Mouse (Mus musculus) hindbrain, embryonic 16.5 days (tissue): Measurements from ENCODE around the gene Ttll5. TPM values are rescaled to one million over a fixed set of nuclear protein-coding genes. Genes with fewer than 3 reads are reported as not detected.

Experiments used
- ATAC-seq: fragments of 200-750 bp; cut with Nextera tagmentation; 2 replicates; pipeline ENCODE4 v1.8.0; 2017; ENCODE audit warnings: moderate TSS enrichment, moderate library complexity
- H3K27ac ChIP-seq: fragments of 300-500 bp; sonication (generic); 2 replicates; pipeline ENCODE4 v1.5.1; 2014; ENCODE audit warnings: low read depth, mild to moderate bottlenecking, control low read depth, low read length, moderate library complexity
- H3K27me3 ChIP-seq: fragments of 300-500 bp; sonication (generic); replicated peaks from 2 replicates; pipeline ENCODE4 v1.6.1; 2014; ENCODE audit warnings: low read length; ENCODE audit not compliant: control insufficient read depth, insufficient read depth
- H3K36me3 ChIP-seq: fragments of 300-500 bp; sonication (generic); 2 replicates; pipeline ENCODE4 v1.6.1; 2014; ENCODE audit warnings: mild to moderate bottlenecking, low read length, moderate library complexity, mixed read lengths; ENCODE audit not compliant: control insufficient read depth, insufficient read depth
- H3K4me1 ChIP-seq: fragments of 300-500 bp; sonication (generic); 2 replicates; pipeline ENCODE4 v1.6.1; 2014; ENCODE audit warnings: low read depth, low read length; ENCODE audit not compliant: control insufficient read depth, insufficient read depth
- H3K4me2 ChIP-seq: fragments of 300-500 bp; sonication (generic); 2 replicates; pipeline ENCODE4 v1.6.1; 2014; ENCODE audit warnings: mild to moderate bottlenecking, low read length, control low read depth, moderate library complexity
- H3K4me3 ChIP-seq: fragments of 300-500 bp; sonication (generic); 2 replicates; pipeline ENCODE4 v1.5.1; 2014; ENCODE audit warnings: mild to moderate bottlenecking, low read length, control low read depth, moderate library complexity
- H3K9ac ChIP-seq: fragments of 300-500 bp; sonication (generic); 2 replicates; pipeline ENCODE4 v1.6.1; 2014; ENCODE audit warnings: low read depth, mild to moderate bottlenecking, control low read depth, low read length, moderate library complexity
- H3K9me3 ChIP-seq: fragments of 300-500 bp; sonication (generic); 2 replicates; pipeline ENCODE4 v1.6.1; 2014; ENCODE audit warnings: mild to moderate bottlenecking, low read length, moderate library complexity; ENCODE audit not compliant: control insufficient read depth
- WGBS: fragments of 180-500 bp; shearing (Covaris S2); extraction: QIAGEN DNeasy Blood & Tissue Kit; methylation state at CpG from one replicate; pipeline ENCODE4 v1.1.7; 2014; 5-methylcytosine and 5-hydroxymethylcytosine counted together
- polyA plus RNA-seq: library from polyadenylated mRNA; unstranded; fragments of >200 nt; fragmentation: Nextera tagmentation; extraction: Ambion mirVana; gene quantifications from 2 replicates; pipeline ENCODE4 v1.2.1, GENCODE M21; 2015

The Ttll5 gene
- polyA plus RNA-seq, 1 experiment from 2014 or later = 11.0 TPM

DNA sequence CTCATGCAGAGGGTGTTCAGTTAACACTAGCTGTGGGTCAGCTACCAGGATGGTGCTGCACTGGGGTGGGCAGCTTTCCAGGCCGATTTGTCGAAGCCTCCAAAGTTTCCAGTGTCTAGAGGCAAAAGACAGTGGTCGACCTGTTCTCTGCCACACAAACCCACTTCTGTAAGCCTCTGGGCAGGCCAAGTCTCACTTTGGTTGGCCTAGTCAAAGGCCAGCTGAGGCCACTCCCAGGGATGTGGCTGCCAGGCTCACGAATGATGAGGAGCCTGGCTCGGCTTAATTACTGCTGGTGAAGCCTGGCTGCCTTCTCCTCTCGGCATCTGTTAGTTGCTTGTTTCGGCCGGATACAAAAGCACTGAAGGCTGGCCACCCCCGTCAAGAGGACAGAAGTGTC, 24.4 kb upstream of the Ttll5 start:
- H3K27ac ChIP-seq = no peak overlapping the region
- ATAC-seq = peak; percentile 24; the same call in 1 of the 2 replicates
- H3K4me3 ChIP-seq = no peak overlapping the region
- no peaks in the 10 kb centered on the region for H3K36me3 ChIP-seq
- H3K27me3 ChIP-seq = no peaks in the 10 kb centered on the region
- WGBS = 57% methylated on average over 9 of the region's 9 CpGs
- no peaks in the 10 kb centered on the region for H3K4me1 ChIP-seq
- H3K9me3 ChIP-seq = no peaks in the 10 kb centered on the region
- H3K9ac ChIP-seq = no peak overlapping the region
- no peak overlapping the region for H3K4me2 ChIP-seq

DNA sequence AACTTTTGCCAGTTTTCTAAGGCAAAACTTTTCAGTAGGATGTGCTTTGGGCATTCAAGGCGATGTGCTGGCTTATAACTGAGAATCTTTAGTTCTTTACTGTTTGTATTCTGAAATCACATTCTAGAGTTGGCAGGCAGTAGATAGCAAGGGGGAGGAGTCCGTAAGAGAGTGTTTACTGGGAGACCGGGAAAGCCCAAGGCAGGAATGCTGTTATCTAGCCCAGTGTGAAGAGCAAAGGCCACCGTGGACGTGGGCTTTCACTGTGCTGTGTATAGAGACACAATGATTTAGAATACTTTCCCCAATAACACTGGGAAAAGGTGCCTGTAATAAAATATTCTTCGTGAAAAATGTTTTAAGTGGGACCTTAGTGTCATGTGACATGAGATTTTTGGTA, 14.7 kb upstream of the Ttll5 start:
- no peak overlapping the region for H3K9ac ChIP-seq
- no peaks in the 10 kb centered on the region for H3K27me3 ChIP-seq
- no peak overlapping the region for H3K27ac ChIP-seq
- H3K36me3 ChIP-seq = no peaks in the 10 kb centered on the region
- no peaks in the 10 kb centered on the region for H3K4me1 ChIP-seq
- H3K4me2 ChIP-seq = no peak overlapping the region
- H3K4me3 ChIP-seq = no peak overlapping the region
- no peaks in the 10 kb centered on the region for H3K9me3 ChIP-seq
- 59% methylated on average over 6 of the region's 6 CpGs for WGBS
- no peak for ATAC-seq

DNA sequence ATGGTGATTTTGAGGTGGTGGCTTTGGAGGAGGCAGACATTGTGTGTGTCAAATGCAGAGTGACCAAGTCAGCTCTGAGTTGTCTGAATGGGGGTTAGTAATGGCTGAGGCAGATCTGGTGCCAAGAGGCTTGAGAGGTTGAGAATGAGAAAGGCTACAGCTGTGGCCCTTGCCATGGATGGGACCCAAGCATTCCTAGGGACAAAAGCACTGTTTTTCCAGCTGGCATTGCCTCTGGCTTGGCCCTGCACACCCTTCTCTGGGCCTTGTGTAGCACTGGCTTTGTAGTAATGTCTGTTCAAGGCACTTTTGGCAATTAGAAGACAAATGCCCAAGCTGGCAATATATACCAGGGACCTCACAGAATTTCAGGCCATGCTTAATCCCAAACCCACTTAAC, 13.5 kb upstream of the Ttll5 start:
- peak; percentile 73 for ATAC-seq
- no peak overlapping the region for H3K4me3 ChIP-seq
- H3K4me2 ChIP-seq = no peak overlapping the region
- H3K36me3 ChIP-seq = peaks cover 5% of the 10 kb centered on the region
- H3K4me1 ChIP-seq = no peaks in the 10 kb centered on the region
- no peaks in the 10 kb centered on the region for H3K9me3 ChIP-seq
- no peaks in the 10 kb centered on the region for H3K27me3 ChIP-seq
- no peak overlapping the region for H3K9ac ChIP-seq
- H3K27ac ChIP-seq = no peak overlapping the region

DNA sequence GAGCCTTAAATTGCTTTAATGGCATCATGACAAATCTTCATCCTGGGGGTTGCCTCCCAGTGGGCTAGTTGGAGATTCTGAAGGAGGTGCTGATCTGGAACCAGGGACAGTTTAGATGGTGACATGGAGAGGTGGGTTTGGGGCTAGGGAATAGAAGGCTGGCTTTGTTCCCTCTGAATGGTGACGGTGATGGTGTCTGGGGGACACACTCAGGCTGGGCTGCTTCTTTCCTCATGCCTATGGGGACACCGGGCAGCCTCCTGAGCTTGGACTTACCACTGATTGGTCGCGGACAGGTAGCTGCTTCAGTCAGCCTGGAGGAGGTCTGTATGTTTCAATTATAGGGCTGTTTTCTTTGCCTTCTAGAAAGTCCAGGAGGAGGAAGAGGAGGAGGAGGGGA, 12.8 kb upstream of the Ttll5 start:
- no peaks in the 10 kb centered on the region for H3K27me3 ChIP-seq
- no peak overlapping the region for H3K4me3 ChIP-seq
- WGBS = 99% methylated on average over 4 of the region's 4 CpGs
- no peak for ATAC-seq
- no peak overlapping the region for H3K27ac ChIP-seq
- no peak overlapping the region for H3K4me2 ChIP-seq
- no peaks in the 10 kb centered on the region for H3K4me1 ChIP-seq
- H3K9me3 ChIP-seq = no peaks in the 10 kb centered on the region
- no peak overlapping the region for H3K9ac ChIP-seq
- peaks cover 11% of the 10 kb centered on the region for H3K36me3 ChIP-seq

DNA sequence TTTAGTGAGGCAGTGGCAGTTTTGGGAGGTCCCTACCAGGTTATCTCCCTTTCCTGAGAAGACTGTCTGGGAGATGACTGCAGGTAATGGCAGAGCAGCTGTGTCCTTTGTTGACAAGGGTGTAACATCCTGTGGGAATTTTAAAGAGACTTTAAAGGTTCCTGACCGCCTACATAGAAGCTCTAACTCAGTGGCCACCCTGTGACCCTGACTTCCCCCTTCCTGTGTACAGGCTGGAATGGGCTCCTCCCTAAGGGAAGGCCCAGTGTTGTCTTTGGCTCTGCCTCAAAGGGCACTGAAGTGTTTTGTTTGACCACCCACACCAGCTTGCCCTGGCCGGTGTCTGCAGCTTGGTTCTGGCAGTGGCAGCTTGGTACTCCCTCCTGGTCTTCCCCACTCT, 10.9 kb upstream of the Ttll5 start:
- no peaks in the 10 kb centered on the region for H3K27me3 ChIP-seq
- peaks cover 12% of the 10 kb centered on the region for H3K36me3 ChIP-seq
- H3K4me1 ChIP-seq = no peaks in the 10 kb centered on the region
- no peak for ATAC-seq
- no peak overlapping the region for H3K4me3 ChIP-seq
- H3K9me3 ChIP-seq = no peaks in the 10 kb centered on the region
- WGBS = 72% methylated on average over 2 of the region's 2 CpGs
- H3K4me2 ChIP-seq = no peak overlapping the region
- H3K27ac ChIP-seq = no peak overlapping the region
- H3K9ac ChIP-seq = no peak overlapping the region

DNA sequence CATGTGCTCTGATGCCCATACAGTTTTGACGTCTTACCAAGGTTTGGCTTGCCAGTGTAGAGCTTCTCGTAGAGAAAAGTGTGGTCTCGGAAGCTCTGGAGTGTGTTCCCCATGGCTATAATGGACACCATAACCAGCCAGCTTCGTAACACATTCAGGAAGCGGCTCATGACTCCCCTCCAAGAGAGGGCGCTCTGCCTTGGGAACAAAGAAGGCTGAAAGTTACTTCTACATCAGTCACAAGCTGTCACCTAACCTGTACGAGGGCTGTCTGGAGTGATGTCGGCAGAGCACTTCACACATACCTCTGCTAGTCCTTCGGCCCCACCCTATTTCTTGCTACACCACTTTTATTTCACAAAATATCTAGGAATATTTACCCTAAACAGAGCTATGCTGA, 2.4 kb upstream of the Ttll5 start:
- H3K9me3 ChIP-seq = no peaks in the 10 kb centered on the region
- no peak overlapping the region for H3K9ac ChIP-seq
- ATAC-seq = no peak
- H3K27me3 ChIP-seq = no peaks in the 10 kb centered on the region
- H3K36me3 ChIP-seq = peaks cover 8% of the 10 kb centered on the region
- H3K27ac ChIP-seq = no peak overlapping the region
- WGBS = 74% methylated on average over 9 of the region's 9 CpGs
- H3K4me3 ChIP-seq = no peak overlapping the region
- H3K4me1 ChIP-seq = peaks cover 21% of the 10 kb centered on the region
- H3K4me2 ChIP-seq = no peak overlapping the region

DNA sequence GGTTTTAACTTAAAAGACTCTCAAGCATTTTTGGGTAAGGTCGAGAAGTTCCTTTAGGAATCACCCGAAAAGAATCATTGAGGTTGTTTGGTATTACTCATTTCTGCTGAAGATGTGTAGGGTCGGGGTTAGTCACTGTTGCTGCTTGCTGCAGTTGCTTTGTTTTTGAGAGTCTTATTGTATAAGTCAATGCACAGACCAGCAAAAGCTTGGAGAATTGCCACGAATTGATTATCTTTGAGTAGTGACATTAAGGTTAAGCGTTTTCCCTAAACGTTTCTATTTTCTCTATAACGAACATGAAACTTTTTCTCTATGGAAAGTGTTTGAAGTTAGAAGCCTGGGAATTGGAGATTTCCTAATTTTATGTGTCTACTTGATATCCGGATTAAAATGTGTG, 902 bp downstream of the Ttll5 start:
- Histone ChIP-seq H3K27me3 (no peaks in the 10 kb centered on the region), H3K36me3 (peaks cover 6% of the 10 kb centered on the region), H3K4me3 (peak overlapping the region; percentile 85), H3K4me2 (peak overlapping the region; percentile 47), H3K9ac (peak overlapping the region; percentile 82), H3K4me1 (peaks cover 21% of the 10 kb centered on the region), H3K9me3 (no peaks in the 10 kb centered on the region), H3K27ac (peak overlapping the region; percentile 97)
- no peak for ATAC-seq
- WGBS = 7% methylated on average over 8 of the region's 8 CpGs

DNA sequence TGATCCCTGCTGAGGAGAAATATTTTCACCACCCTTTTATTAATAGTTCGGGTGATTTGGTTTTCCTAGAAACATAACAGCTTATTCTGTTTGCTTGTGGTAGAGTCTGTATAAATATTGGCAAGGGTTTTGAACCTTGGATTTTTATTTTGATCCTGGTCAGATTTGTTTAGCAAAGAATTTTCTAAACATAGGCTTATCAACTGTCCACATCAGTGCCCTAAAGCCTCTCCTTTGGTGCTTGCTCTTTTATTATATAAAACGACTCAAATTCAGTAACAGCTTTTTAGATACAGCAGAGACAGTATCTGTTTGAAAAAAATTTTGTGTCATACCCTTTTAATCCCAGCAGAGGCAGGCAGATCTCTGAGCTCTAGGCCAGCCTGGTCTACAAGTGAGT, 1.4 kb downstream of the Ttll5 start:
- Histone ChIP-seq H3K4me3 (no peak overlapping the region), H3K36me3 (peaks cover 5% of the 10 kb centered on the region), H3K4me2 (peak overlapping the region; percentile 47; the same call in 1 of the 2 replicates), H3K9ac (no peak overlapping the region), H3K27ac (no peak overlapping the region), H3K4me1 (peaks cover 21% of the 10 kb centered on the region), H3K9me3 (no peaks in the 10 kb centered on the region), H3K27me3 (no peaks in the 10 kb centered on the region)
- ATAC-seq = no peak
- 69% methylated on average over 2 of the region's 2 CpGs for WGBS

DNA sequence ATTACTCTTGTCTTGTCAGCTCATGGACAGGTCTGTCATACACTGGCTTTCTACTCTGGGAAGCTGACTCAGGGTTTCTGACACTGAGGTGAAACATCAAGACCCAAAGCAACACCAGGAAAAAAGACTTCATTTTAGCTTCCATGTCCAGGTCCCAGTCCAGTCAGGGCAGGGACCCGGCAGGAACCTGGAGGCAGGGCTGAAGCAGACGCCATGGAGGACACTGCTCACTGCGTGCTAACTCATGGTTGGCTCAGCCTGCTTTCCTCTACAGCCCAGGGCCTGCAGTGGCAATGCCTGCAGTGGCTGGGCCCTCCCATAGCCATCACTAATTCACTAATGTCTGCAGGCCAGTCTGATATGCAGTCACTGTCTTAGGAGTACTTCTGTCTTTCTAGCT, 4.4 kb downstream of the Ttll5 start:
- H3K9me3 ChIP-seq = no peaks in the 10 kb centered on the region
- no peak for ATAC-seq
- H3K4me3 ChIP-seq = no peak overlapping the region
- no peak overlapping the region for H3K27ac ChIP-seq
- peaks cover 7% of the 10 kb centered on the region for H3K4me1 ChIP-seq
- H3K36me3 ChIP-seq = peaks cover 3% of the 10 kb centered on the region
- H3K27me3 ChIP-seq = no peaks in the 10 kb centered on the region
- no peak overlapping the region for H3K9ac ChIP-seq
- H3K4me2 ChIP-seq = no peak overlapping the region
- WGBS = 90% methylated on average over 3 of the region's 3 CpGs

DNA sequence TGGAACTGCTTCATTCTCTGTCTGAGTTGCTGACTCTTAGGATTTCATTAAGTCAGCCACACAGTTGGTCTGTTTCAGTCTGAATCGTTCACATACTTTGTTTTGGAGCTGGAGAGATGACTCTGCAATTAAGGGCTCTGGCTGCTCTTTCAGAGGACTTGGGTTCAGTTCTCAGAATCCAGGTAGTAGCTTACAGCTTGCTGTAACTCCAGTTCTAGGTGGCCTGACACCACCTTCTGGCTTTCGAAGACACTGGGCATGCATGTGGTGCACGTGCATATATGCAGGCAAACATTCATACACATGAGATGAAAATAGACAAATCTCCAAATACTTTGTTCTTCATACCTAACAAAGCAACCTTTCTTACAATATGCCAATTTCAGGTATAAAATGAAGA, 5.4 kb downstream of the Ttll5 start:
- no peak overlapping the region for H3K9ac ChIP-seq
- peaks cover 6% of the 10 kb centered on the region for H3K4me1 ChIP-seq
- no peaks in the 10 kb centered on the region for H3K9me3 ChIP-seq
- peaks cover 3% of the 10 kb centered on the region for H3K36me3 ChIP-seq
- H3K4me3 ChIP-seq = no peak overlapping the region
- ATAC-seq = no peak
- H3K27ac ChIP-seq = no peak overlapping the region
- 93% methylated on average over 3 of the region's 3 CpGs for WGBS
- no peak overlapping the region for H3K4me2 ChIP-seq
- H3K27me3 ChIP-seq = no peaks in the 10 kb centered on the region
